Mouse (Mus musculus) stomach, postnatal 0 days (tissue): ENCODE results near the gene Mmp27.

ENCODE experiments used
- CTCF ChIP-seq: IDR thresholded peaks from 2 replicates; pipeline ENCODE4 v1.5.1; 2016; ENCODE audit warnings: antibody characterized with exemption, low read depth, mild to moderate bottlenecking, moderate library complexity
- EP300 ChIP-seq: optimal IDR thresholded peaks from 2 replicates; pipeline ENCODE3; 2016; ENCODE audit warnings: antibody characterized with exemption

DNA sequence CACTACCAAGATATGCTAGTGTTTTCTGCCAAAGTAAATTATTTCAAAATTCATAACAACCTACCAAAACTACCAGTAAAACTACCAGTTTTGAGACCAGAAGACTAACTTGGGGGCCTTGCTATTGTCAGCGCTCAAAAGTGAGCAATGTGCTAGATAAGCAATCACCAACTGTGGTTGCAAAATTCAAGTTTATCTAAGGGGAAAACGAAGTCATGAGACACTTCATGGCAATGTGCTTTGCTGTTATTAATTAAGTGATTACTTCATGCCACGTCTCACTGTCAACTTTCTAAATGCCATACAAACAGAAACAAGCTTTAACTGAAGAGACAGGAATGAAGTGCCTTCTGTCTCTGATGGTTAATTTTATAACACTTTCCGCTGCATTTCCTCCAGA is at the start of gene Mmp27:
- TF ChIP-seq CTCF (no peak), EP300 (no peak)
